Mouse (Mus musculus) lung, adult 2 months (tissue): Measurements from ENCODE around the gene Foxp1. TPM values are rescaled to one million over a fixed set of nuclear protein-coding genes. Genes with fewer than 3 reads are reported as not detected.

Experiments
- DNase-seq: peaks from one replicate; pipeline ENCODE4 v3.0.0; 2022
- H3K4me1 ChIP-seq: fragments of 200-500 bp; 2 replicates; pipeline ENCODE4 v1.6.1; 2011; ENCODE audit warnings: low read length; ENCODE audit not compliant: control insufficient read depth, insufficient read depth
- H3K4me3 ChIP-seq: fragments of 200-500 bp; replicated peaks from 2 replicates; pipeline ENCODE3; 2011; ENCODE audit warnings: low read depth, mild to moderate bottlenecking, control low read depth, low read length; ENCODE audit errors: extremely low read depth
- CTCF ChIP-seq: fragments of 200-500 bp; IDR thresholded peaks from 2 replicates; pipeline ENCODE4 v1.5.1; 2011; ENCODE audit warnings: mild to moderate bottlenecking, low read length, control low read depth; ENCODE audit not compliant: insufficient read depth
- POLR2A ChIP-seq: fragments of 200-500 bp; IDR thresholded peaks from 2 replicates; pipeline ENCODE4 v1.6.1; 2011; ENCODE audit warnings: low read depth, mild to moderate bottlenecking, control low read depth, low read length, borderline replicate concordance; ENCODE audit errors: extremely low read depth
- WGBS: fragments of 180-500 bp; shearing (Covaris S2); methylation state at CpG from one replicate; pipeline ENCODE4 v1.1.7; 2018; 5-methylcytosine and 5-hydroxymethylcytosine counted together
- polyA plus RNA-seq: library from polyadenylated mRNA; depleted of rRNA; stranded (reverse); fragments of >200 nt; gene quantifications from 2 replicates; pipeline ENCODE4 v1.2.3, GENCODE M21; 2012

Foxp1 gene
- polyA plus RNA-seq, 1 experiment, result 135 TPM

DNA sequence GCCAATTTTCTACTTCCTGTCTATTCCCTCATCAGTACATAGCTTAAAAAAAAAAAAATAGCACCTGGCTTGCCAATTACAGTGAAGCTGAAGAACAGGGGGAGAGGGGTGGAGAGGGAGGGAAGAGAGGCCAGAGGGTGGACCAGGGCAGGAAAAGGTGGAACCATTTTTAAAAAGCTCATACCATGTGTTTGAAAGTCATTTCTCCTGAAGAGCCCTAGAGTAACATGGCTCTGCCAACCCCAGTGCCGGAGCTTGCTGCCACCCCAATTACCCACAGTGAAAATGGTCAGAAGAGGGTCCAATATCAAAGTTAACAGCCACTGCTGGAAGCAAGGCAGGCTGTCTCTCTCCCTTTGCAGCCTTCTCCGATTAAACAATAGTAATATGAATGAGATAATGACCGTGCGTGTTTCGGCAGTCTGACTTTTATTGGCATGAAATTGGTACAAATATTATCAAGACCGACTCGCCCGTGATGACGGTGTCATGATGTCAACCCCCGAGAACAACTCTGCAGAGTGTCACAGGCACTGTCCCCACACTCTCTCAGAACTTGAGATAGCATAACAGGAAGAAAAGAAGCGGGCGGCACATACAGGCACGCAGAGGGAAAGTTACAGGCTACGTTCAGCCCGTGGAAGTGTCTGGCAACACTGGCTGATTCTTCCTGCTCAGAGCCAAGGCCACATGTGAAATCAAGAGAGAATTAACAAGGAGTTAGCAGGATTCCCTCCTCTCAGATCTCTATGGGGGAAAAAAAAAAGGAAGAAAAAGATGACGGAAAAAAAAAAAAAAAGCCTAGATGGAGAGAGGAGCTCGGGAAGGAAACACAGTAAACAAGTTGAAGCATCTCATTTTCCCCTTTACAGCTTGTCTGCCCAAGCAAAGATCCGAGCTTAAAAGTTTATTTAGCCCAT, 427.1 kb downstream of the Foxp1 start:
- peak; percentile 52 for DNase-seq
- H3K4me3 ChIP-seq, result peak overlapping the region; percentile 89
- H3K4me1 ChIP-seq, result peaks cover 6% of the 10 kb centered on the region
- WGBS, result 2% methylated on average over 18 of the region's 18 CpGs
- TF ChIP-seq CTCF, result no peak
- TF ChIP-seq POLR2A, result 0 out of 2 replicates have a peak, but pooled peaks have one; percentile 39

DNA sequence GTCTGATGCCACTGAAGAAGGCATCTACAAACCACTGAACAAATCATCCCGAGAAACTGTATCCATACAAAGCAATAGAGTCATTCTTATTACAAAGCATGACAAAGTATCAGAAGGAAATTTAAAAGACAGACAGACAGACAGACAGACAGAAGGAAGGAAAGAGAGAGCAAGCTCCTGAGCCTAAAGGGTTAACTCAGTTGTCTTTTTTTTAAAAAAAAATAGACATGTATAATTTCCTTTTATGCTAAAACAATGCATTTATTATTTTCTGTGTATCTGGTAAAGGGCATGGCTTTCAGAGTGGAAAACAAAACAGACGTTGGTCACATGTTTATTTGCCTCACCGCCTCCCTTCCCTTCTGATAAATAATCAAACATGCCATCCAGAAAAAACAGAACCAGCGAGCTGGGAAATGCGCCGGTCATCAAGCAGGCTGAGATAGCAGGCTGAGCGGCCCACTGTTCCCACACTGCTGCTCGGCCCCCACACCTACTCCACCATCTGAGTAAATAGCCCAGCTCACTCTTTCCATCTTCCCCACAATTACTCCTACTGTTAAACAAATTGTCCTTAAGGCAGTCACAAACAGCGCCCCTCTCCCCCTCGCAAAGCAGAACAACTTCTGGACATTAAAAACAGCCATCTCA, 428.1 kb downstream of the Foxp1 start:
- 22% methylated on average over 10 of the region's 10 CpGs for WGBS
- peak overlapping the region; percentile 4 for H3K4me3 ChIP-seq
- peak; percentile 39 for DNase-seq
- peaks cover 6% of the 10 kb centered on the region for H3K4me1 ChIP-seq
- no peak for TF ChIP-seq CTCF
- peak; percentile 38; the same call in 1 of the 2 replicates for TF ChIP-seq POLR2A

DNA sequence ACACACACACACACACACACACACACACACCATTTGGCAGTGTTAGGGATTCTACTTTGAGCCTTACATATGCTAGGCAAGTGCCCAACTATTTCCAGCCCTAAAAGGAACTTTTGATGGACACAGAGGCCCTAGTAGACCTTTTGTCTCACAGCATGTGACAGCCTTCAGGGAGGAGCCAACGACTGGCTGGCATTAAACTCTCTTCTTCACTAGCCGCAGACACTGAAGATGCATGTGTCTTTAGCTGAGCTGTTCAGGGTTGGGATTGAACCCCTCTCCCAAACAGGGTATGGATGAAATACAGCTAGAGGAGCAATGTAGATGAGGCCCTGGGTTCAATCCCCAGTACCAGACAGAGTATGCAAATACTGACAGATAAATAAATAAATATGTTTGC, 428.7 kb downstream of the Foxp1 start:
- 33% methylated on average over 2 of the region's 2 CpGs for WGBS
- no peak overlapping the region for H3K4me3 ChIP-seq

DNA sequence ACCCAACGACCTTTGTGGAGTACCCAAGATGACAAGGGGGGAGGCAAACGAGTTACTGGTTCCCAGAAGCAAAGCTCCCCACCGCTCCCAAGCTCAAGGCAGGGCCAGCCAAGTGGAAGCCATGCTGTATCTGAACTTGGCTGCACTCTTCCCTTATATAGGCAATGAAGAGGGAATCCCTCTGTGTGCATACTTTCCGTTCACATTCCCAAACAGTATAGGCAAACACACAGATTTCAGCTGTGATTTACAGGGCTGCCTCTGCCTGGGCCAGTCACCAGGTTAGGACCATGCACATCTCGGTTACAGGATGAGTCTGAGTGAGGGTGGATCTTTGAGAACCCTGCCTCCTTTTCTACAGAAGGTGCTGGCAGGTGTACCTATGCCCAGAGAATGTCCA, 429.3 kb downstream of the Foxp1 start:
- WGBS, result 57% methylated on average over 5 of the region's 5 CpGs
- no peak overlapping the region for H3K4me3 ChIP-seq
- TF ChIP-seq POLR2A (no peak), CTCF (no peak)
- H3K4me1 ChIP-seq, result peaks cover 6% of the 10 kb centered on the region
- no peak for DNase-seq

More for the DNA sequence above, 428.7 kb downstream of the Foxp1 start:
- DNase-seq, result no peak
- peaks cover 6% of the 10 kb centered on the region for H3K4me1 ChIP-seq
- TF ChIP-seq POLR2A (no peak), CTCF (no peak)

DNA sequence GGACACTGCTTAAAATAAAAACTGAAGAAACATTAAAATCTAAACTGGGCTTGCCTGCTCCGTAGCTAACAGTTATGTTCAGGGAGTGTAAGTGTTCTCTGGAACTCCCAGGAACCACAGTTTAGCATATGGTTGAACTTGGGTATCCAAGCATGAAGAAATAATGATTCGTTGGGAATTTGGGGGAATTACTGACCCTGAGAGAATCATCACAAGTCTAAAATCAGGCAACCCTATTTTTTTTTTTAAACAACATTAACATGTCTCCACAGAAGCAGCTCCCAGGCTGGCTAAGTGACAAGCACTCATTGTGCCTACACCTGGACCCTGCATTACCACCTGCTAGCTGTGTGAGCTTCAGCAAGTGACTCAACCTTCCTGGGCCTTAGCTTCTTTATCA, 430.7 kb downstream of the Foxp1 start:
- no peak for DNase-seq
- Histone ChIP-seq H3K4me3 (no peak overlapping the region), H3K4me1 (peaks cover 6% of the 10 kb centered on the region)
- TF ChIP-seq CTCF, result no peak
- no peak for TF ChIP-seq POLR2A
- 89% methylated on average over 2 of the region's 2 CpGs for WGBS

DNA sequence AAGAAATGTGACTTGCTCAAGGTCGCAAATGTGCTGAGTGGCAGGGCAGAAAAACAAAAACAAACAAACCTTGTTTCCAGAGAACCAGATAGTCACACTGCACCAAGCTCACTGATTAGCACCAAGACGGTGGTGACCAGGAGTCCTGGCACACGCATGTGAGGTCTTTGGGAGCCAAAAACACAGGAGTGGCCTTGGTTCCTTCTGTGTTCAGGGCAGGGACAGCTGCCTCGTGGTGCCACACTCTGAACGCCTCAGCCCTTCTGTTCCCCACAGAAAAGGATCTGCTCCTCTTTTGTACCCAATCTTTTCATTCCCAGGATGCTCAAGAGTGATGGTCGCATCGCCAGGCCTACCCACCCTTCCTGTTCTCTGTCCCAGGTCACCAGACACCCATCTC, 434.9 kb downstream of the Foxp1 start:
- peaks cover 5% of the 10 kb centered on the region; the same call in 1 of the 2 replicates for H3K4me1 ChIP-seq
- DNase-seq, result no peak
- WGBS, result 60% methylated on average over 7 of the region's 7 CpGs
- TF ChIP-seq CTCF (no peak), POLR2A (no peak)
- no peak overlapping the region for H3K4me3 ChIP-seq

DNA sequence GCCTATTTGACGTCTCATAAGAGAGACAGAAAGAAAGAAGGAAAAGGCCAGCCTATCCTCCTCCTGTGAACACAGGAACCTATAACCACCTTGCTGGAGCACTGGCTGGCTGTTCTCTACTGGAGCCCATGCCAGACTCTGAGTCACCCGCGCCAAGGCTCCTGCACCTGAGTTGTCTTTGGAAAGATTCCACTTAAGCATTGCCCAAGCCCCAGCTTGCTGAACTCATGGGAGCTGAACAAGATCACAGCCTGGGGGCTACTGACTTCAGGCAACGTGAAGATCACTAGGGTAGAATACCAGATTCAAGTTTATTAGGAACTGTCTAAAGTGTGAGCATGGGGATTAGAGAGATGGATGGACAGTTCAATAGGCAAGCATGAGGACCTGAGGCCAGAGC, 437.6 kb downstream of the Foxp1 start:
- Histone ChIP-seq H3K4me1 (peaks cover 15% of the 10 kb centered on the region), H3K4me3 (no peak overlapping the region)
- TF ChIP-seq CTCF (no peak), POLR2A (no peak)
- peak; percentile 48 for DNase-seq
- WGBS, result 72% methylated on average over 4 of the region's 4 CpGs

DNA sequence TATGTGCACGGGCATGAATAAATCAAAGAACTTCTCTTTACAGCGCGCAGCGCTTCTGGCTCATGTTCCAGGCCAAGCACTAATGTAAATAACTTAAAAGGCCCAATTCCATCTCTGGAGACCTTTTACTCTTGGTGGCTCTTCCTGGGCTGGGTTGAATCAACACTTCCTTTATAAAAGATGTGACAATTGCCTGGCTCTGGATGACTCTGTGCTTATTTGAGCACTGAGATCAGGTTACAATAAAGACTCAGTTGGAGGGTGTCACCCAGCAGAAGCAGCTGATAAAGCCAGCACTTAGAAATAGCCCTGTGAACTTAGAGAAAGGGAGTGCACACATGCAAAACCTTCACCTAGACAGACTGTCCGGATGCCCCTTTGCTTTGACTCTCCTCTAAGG, 441.3 kb downstream of the Foxp1 start:
- 24% methylated on average over 5 of the region's 5 CpGs for WGBS
- no peak for TF ChIP-seq POLR2A
- TF ChIP-seq CTCF, result no peak
- Histone ChIP-seq H3K4me1 (peaks cover 15% of the 10 kb centered on the region), H3K4me3 (no peak overlapping the region)
- DNase-seq, result no peak

DNA sequence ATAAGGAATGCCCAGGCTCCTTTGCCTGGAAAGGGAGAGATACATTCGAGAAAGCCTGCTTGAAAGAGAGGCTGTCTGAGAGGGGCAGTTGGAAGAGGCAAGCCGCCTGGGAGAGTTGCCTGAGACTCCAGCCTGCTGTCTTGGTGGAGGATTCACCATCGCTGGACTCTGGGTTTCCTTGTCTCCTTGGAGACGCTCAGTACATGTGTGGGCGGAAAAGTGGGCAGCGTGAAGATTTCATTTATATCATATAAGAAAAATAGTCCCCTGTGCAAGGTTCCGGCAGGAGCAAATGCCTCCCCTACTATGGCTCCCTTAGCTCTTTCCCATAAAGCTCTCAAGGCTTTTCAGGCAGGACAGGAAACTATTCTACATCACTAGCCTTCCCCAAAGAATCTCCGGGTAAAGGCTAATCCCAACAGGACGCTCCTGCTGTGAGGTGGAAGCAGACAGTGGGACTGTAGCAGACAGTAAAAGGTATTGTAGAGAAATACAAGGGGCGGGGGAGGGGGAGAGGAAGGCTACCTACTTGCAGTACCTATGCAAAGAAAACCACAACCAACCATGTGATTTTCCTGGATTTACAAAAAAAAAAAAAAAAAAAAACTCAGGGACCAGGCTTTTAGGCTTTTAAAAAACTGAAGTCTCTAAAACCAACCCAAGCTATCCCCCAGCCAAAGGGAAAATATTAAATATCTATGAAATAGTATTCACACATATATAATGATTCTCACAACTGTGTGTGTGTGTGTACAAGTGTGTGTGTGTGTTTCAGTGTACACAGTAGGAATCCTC, 443.3 kb downstream of the Foxp1 start:
- Histone ChIP-seq H3K4me1 (peaks cover 12% of the 10 kb centered on the region), H3K4me3 (no peak overlapping the region)
- DNase-seq, result no peak
- no peak for TF ChIP-seq CTCF
- TF ChIP-seq POLR2A, result no peak
- 86% methylated on average over 10 of the region's 10 CpGs for WGBS

DNA sequence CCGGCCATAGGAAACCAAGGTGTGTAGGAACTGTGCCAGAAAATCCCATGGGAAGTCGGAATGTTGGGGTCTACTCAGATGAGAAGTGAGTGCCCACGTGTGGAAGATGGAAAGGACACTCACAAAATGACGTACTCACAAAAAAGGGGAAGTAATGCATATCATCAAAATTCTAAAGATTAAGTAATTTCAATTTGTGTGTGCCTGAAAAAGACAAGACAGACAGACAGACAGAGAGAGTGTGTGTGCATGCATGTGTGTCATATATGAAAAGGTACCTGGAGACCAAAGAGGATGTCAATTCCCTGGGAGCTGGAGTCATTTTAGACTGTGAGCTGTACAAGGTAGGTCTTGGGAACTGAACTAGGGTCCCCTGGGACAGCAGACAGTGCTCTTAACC, 444.4 kb downstream of the Foxp1 start:
- TF ChIP-seq POLR2A (no peak), CTCF (no peak)
- DNase-seq, result no peak
- Histone ChIP-seq H3K4me3 (no peak overlapping the region), H3K4me1 (peaks cover 9% of the 10 kb centered on the region)
- WGBS, result 88% methylated on average over 4 of the region's 4 CpGs
